Mouse (Mus musculus) lung, postnatal 0 days (tissue): ENCODE data around the gene Wdr47. TPM values are rescaled to one million over a fixed set of nuclear protein-coding genes. Genes with fewer than 3 reads are reported as not detected.
A peak's percentile ranks its signal among the peaks of the same experiment; 100 is the strongest.
"Not testable (repeated sequence)": the region's sequence is repeated elsewhere in the genome, so short reads cannot be mapped to it uniquely, and the experiment has no call there.

Source experiments
- ATAC-seq: fragments of 200-750 bp; cut with Nextera tagmentation; 2 replicates; pipeline ENCODE4 v1.8.0; 2017; ENCODE audit warnings: moderate library complexity
- DNase-seq: peaks from one replicate; pipeline ENCODE4 v3.0.0-alpha.2; 2016; ENCODE audit warnings: low spot score
- H3K27ac ChIP-seq: fragments of 300-500 bp; sonication (generic); 2 replicates; pipeline ENCODE4 v1.5.1; 2014; ENCODE audit warnings: antibody characterized with exemption, mild to moderate bottlenecking, low read length, mixed read lengths
- H3K27me3 ChIP-seq: fragments of 300-500 bp; sonication (generic); replicated peaks from 2 replicates; pipeline ENCODE4 v1.6.1; 2014; ENCODE audit warnings: low read length, mixed read lengths; ENCODE audit not compliant: insufficient read depth
- H3K36me3 ChIP-seq: fragments of 300-500 bp; sonication (generic); 2 replicates; pipeline ENCODE4 v1.6.1; 2014; ENCODE audit warnings: low read length, mixed read lengths; ENCODE audit not compliant: insufficient read depth
- H3K4me1 ChIP-seq: fragments of 300-500 bp; sonication (generic); 2 replicates; pipeline ENCODE4 v1.6.1; 2014; ENCODE audit warnings: antibody characterized with exemption, low read depth, low read length, mixed read lengths; ENCODE audit not compliant: insufficient read depth
- H3K4me2 ChIP-seq: fragments of 300-500 bp; sonication (generic); replicated peaks from 2 replicates; pipeline ENCODE4 v1.6.1; 2014; ENCODE audit warnings: low read depth, mild to moderate bottlenecking, low read length, moderate library complexity, mixed read lengths
- H3K4me3 ChIP-seq: fragments of 300-500 bp; sonication (generic); 2 replicates; pipeline ENCODE4 v1.5.1; 2014; ENCODE audit warnings: low read depth, low read length
- H3K9ac ChIP-seq: fragments of 300-500 bp; sonication (generic); replicated peaks from 2 replicates; pipeline ENCODE4 v1.6.1; 2014; ENCODE audit warnings: low read depth, mild to moderate bottlenecking
- H3K9me3 ChIP-seq: fragments of 300-500 bp; sonication (generic); 2 replicates; pipeline ENCODE4 v1.6.1; 2016; ENCODE audit warnings: low read length, mixed read lengths
- CTCF ChIP-seq: IDR thresholded peaks from 2 replicates; pipeline ENCODE4 v1.5.1; 2016; ENCODE audit warnings: antibody characterized with exemption, mild to moderate bottlenecking
- EP300 ChIP-seq: IDR thresholded peaks from 2 replicates; pipeline ENCODE4 v1.6.1; 2016; ENCODE audit warnings: antibody characterized with exemption, mild to moderate bottlenecking, control low read depth
- WGBS: fragments of 180-500 bp; shearing (Covaris S2); extraction: QIAGEN DNeasy Blood & Tissue Kit; methylation state at CpG from one replicate; pipeline ENCODE4 v1.1.7; 2014; 5-methylcytosine and 5-hydroxymethylcytosine counted together
- polyA plus RNA-seq: library from polyadenylated mRNA; unstranded; fragments of >200 nt; fragmentation: Nextera tagmentation; extraction: Ambion mirVana; gene quantifications from 2 replicates; pipeline ENCODE4 v1.2.1, GENCODE M21; 2015

Gene Wdr47
- polyA plus RNA-seq, 1 experiment from 2014 or later, result 7.8 TPM

DNA sequence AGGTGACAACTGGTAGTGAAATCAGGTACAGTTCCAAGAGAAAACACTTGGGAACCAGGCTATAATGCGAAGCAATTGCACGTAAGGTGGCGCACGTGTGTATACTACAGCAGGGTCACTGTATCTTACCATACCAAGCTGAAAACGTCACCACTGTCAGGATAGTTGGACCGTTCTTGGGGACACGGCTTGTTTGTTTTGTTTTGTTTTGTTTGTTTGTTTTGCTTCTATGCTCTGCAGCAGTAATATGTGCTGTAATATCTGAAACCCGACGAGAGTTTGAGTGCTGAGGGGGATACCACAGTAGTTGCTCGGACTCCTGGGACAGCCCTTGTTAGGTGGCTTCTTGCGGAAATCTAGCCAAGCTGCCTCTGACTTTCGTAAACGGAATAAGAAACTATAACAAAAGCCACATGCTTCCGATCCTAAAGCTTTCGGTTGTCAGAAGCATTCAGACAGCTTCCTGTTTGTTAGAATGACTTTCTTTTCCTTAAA lies 28.3 kb upstream of the Wdr47 start:
- TF ChIP-seq EP300 (no peak), CTCF (peak; percentile 61)
- H3K36me3 ChIP-seq, result peaks cover 10% of the 10 kb centered on the region; the same call in 1 of the 2 replicates
- peak overlapping the region; percentile 77 for H3K4me2 ChIP-seq
- peaks cover 10% of the 10 kb centered on the region for H3K4me1 ChIP-seq
- H3K9ac ChIP-seq, result peak overlapping the region; percentile 41; the same call in 1 of the 2 replicates
- H3K9me3 ChIP-seq, result no peaks in the 10 kb centered on the region
- DNase-seq (no peak), ATAC-seq (peak; percentile 66)
- 3% methylated on average over 15 of the region's 15 CpGs for WGBS
- H3K27me3 ChIP-seq, result no peaks in the 10 kb centered on the region
- peak overlapping the region; percentile 95 for H3K27ac ChIP-seq
- peak overlapping the region; percentile 82 for H3K4me3 ChIP-seq

DNA sequence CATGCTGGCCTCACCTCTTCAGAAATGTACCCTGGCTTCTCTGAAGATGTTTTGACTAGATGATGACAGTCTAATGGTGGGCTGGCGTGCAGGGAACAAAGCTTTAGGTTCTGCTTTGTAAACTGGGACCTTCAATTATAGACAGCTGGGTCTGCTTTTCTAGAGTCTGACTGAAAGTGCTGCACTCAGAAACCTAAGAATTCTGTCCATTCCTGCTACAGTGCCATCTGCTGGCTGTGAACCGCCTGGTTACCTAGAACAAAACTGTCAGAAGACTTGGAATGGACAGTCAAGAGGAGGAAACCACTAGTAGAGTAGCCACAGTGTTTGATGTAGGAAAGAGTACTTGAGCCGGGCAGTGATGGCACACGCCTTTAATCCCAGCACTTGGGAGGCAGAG lies 27.8 kb upstream of the Wdr47 start:
- Histone ChIP-seq H3K4me1 (peaks cover 10% of the 10 kb centered on the region), H3K9me3 (no peaks in the 10 kb centered on the region), H3K27ac (peak overlapping the region; percentile 95), H3K9ac (peak overlapping the region; percentile 41; the same call in 1 of the 2 replicates), H3K4me3 (peak overlapping the region; percentile 82), H3K4me2 (peak overlapping the region; percentile 77), H3K27me3 (no peaks in the 10 kb centered on the region), H3K36me3 (peaks cover 6% of the 10 kb centered on the region; the same call in 1 of the 2 replicates)
- peak; percentile 86 for TF ChIP-seq CTCF
- TF ChIP-seq EP300, result no peak; the same call in 1 of the 2 replicates
- 1% methylated on average over 4 of the region's 4 CpGs for WGBS
- ATAC-seq (peak; percentile 22), DNase-seq (peak; percentile 94)

DNA sequence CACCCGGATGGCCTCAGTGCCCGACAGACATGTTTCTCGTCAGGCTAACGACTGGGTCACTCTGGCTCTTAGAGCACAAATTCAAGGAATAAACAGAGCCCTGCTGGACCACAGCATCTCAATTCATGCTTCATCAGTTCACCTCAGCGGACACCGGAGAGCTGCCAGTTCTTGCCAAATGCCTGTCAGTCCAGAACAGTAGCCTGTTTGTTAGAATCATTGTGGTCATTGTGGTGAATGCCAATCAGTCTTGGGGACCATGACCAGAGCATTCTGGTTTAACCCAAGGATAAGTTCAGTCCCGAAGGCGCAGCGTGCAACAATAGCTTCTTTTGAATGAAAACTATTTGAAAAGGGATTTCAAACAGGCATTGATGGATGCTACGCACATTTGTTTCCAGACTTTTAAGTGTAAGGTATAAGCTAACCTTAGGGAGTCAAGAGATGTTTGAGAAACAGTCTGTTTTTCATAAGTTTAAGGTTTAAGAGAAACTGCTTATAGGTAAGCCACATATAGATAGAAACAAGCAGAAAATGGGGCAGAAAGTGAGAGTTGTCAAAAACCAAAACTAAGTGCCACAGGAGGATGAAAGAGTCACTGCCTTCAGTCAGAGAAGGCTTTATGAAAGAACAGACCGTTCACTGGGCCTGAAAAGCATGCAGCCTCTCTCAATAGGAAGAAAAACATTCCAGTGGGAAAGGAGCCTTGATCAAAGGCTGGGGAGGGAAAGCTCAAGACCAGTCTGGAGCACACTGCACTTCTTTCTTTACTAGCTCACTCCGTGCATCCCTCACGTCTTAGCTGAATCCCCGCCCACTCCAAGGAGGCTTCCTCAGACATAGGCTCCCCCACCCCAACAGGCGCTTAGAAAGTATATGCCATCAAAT lies 22.8 kb upstream of the Wdr47 start:
- H3K9me3 ChIP-seq, result no peaks in the 10 kb centered on the region
- H3K9ac ChIP-seq, result no peak overlapping the region
- no peaks in the 10 kb centered on the region for H3K27me3 ChIP-seq
- 58% methylated on average over 15 of the region's 15 CpGs for WGBS
- no peak for DNase-seq
- TF ChIP-seq EP300 (no peak), CTCF (no peak)
- H3K36me3 ChIP-seq, result no peaks in the 10 kb centered on the region
- no peaks in the 10 kb centered on the region for H3K4me1 ChIP-seq
- H3K27ac ChIP-seq, result no peak overlapping the region
- no peak overlapping the region for H3K4me3 ChIP-seq
- no peak overlapping the region for H3K4me2 ChIP-seq
- no peak for ATAC-seq

DNA sequence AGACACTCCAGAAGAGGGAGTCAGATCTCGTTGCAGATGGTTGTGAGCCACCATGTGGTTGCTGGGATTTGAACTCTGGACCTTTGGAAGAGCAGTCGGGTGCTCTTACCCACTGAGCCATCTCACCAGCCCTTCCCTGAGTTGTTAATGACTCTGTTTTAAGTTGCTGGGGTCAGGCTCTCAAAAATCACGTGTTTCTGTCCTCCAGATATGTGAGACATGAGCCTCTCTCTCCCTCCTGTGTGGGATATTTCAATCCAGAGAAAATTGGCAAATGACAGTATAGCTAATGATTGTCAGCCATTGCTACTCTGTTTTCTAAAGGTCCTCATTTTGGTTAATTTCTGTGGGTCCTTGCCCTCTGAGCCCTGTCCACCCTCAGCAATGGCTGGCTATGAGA lies 21.4 kb upstream of the Wdr47 start:
- WGBS, result 44% methylated on average over 2 of the region's 3 CpGs

DNA sequence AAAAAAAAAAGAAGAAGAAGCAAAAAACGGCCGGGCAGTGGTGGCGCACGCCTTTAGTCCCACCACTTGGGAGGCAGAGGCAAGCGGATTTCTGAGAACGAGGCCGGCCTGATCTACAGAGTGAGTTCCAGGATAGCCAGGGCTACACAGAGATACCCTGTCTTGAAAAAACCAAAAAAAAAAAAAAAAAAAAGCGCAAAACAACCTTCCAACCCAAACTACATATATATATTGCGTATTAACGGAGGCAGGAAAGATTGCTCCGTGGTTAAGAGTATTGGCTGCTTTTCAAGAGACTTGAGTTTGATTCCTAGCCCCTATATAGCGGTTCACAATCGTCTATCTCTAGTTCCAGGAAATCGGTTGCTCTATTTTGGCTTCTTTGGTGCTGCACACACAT lies 20.3 kb upstream of the Wdr47 start:
- no peak overlapping the region for H3K27ac ChIP-seq
- 85% methylated on average over 14 of the region's 14 CpGs for WGBS

More for the DNA sequence above, 21.4 kb upstream of the Wdr47 start:
- H3K9ac ChIP-seq, DNase-seq, H3K36me3 ChIP-seq, H3K9me3 ChIP-seq, H3K4me3 ChIP-seq, H3K4me2 ChIP-seq, ATAC-seq, H3K27ac ChIP-seq, H3K27me3 ChIP-seq, H3K4me1 ChIP-seq: not testable (repeated sequence)

DNA sequence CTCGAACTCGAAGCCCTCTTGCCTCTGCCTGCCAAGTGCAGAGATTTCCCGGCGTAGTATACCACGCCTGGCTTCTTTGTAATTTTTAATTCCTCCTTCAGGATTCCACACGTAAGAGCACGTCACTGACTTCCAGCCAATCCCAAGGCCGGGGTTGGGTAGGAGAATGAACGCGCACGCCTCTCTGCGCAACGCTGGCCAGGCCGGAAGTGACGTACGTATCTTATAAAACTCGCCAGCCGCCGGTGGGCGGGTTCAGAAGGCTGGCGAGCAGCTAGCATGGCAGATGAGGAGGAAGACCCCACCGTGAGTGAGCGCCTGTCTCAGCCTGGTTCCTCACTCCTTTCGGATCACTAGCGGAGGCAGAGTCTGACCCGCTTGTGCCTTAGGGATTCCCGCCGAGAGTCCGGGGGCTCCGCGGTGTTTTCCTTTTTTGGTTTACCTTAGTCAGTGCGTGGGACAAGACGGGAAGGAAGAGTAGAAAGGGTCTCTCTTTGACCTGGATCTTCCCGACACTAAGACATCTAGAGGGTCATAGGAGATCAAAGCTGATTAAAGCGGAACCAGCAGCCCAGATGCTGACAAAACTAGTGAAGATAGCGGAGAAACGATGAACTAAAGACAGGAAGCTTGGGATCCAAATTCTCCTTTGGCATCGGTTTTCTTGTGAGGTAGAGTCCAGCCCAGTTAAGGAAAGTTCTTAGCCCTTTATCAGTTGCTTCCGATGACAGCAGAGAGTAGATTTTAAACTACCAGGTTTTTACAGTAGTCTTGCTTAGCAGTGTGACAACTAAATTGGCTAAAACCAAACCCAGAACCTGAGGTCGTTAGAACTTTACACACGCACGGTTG lies 19.4 kb upstream of the Wdr47 start, which contains the start of gene Taf13:
Taf13 (plus strand) TSS at position 256 of the 852 bp plus-strand sequence.
- WGBS, result under 1% methylated on average over 42 of the region's 42 CpGs
- Histone ChIP-seq H3K4me3 (peak within 1 kb of the TSS; percentile 83), H3K27ac (peak within 1 kb of the TSS; percentile 81), H3K4me1 (no peaks in the 10 kb centered on the region), H3K9ac (peak within 1 kb of the TSS; percentile 85), H3K9me3 (no peaks in the 10 kb centered on the region), H3K27me3 (no peaks in the 10 kb centered on the region), H3K4me2 (peak within 1 kb of the TSS; percentile 71), H3K36me3 (no peaks in the 10 kb centered on the region)
- ATAC-seq, result peak; percentile 100
- peak; percentile 99 for DNase-seq
- TF ChIP-seq EP300, result peak; percentile 56; the same call in 1 of the 2 replicates
- TF ChIP-seq CTCF, result no peak

More for the DNA sequence above, 20.3 kb upstream of the Wdr47 start:
- no peaks in the 10 kb centered on the region for H3K36me3 ChIP-seq
- no peaks in the 10 kb centered on the region for H3K9me3 ChIP-seq
- peak overlapping the region; percentile 83; the same call in 1 of the 2 replicates for H3K4me3 ChIP-seq
- TF ChIP-seq EP300 (no peak), CTCF (no peak)
- H3K9ac ChIP-seq, result no peak overlapping the region
- DNase-seq (no peak), ATAC-seq (no peak)
- peak overlapping the region; percentile 71; the same call in 1 of the 2 replicates for H3K4me2 ChIP-seq
- no peaks in the 10 kb centered on the region for H3K4me1 ChIP-seq
- H3K27me3 ChIP-seq, result no peaks in the 10 kb centered on the region
